Mouse (Mus musculus): ENCODE results near the gene Psmd2. TPM values are rescaled to one million over a fixed set of nuclear protein-coding genes. Genes with fewer than 3 reads are reported as not detected.

The Psmd2 gene
- polyA plus RNA-seq, 1 experiment: not detected

DNA sequence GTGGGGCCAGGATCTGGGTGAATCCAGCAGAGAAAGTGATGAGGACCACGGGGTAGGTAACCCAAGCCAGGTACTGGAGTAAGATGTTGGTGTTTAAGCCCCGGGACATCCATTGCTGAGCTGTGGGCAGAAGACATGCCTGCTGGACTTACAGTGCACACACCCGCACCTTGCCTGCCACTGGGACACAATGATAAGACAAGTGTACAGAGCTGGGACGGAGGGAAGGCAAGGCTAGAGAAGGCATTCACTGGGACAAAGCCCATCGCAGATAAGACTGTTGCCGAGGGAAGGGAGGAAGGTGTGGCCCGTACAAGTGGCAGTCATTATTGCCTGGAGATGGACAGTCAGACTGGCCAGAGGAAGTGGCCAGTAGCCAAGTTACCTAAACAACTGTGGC, 61.4 kb downstream of the Psmd2 start:
- WGBS: 85% methylated on average over 7 of the region's 7 CpGs
- no peak for TF ChIP-seq CTCF (IDR thresholded peaks at IDR 0.05; ENCODE audit: insufficient read depth, low read depth, low read length)
- TF ChIP-seq POLR2A (IDR thresholded peaks at IDR 0.05; ENCODE audit: insufficient read depth, low read depth, low read length): no peak
- no peak overlapping the region for H3K4me3 ChIP-seq (ENCODE audit: insufficient read depth, low read depth, low read length)
- peaks cover 24% of the 10 kb centered on the region for H3K4me1 ChIP-seq (ENCODE audit: control insufficient read depth, insufficient read depth, low read length)
- H3K27ac ChIP-seq (ENCODE audit: insufficient read depth, low read depth, low read length): no peak overlapping the region

Other genes starting within 250 kb of the Psmd2 start
- 577 and 578 TPM in 2 replicates for gene Abcc5, start 225.3 kb upstream of the Psmd2 start, polyA plus RNA-seq (2012; ENCODE audit: insufficient read depth, insufficient read length, low replicate concordance, missing spikeins)
- not detected in 2 replicates for gene Eif2b5, start 152.8 kb upstream of the Psmd2 start, polyA plus RNA-seq (2012; ENCODE audit: insufficient read depth, insufficient read length, low replicate concordance, missing spikeins)
- 115 TPM in 1 of 2 replicates, not detected in the other for gene Dvl3, start 134.7 kb upstream of the Psmd2 start, polyA plus RNA-seq (2012; ENCODE audit: insufficient read depth, insufficient read length, low replicate concordance, missing spikeins)
- 512 and 992 TPM in 2 replicates for gene Ap2m1, start 116.2 kb upstream of the Psmd2 start, polyA plus RNA-seq (2012; ENCODE audit: insufficient read depth, insufficient read length, low replicate concordance, missing spikeins)
- not detected in 2 replicates for gene Abcf3, start 103.1 kb upstream of the Psmd2 start, polyA plus RNA-seq (2012; ENCODE audit: insufficient read depth, insufficient read length, low replicate concordance, missing spikeins)
- gene Vwa5b2, start 62.2 kb upstream of the Psmd2 start, polyA plus RNA-seq (2012; ENCODE audit: insufficient read depth, insufficient read length, low replicate concordance, missing spikeins): not detected in 2 replicates
- gene Eef1akmt4, start 40.1 kb upstream of the Psmd2 start, polyA plus RNA-seq (2012; ENCODE audit: insufficient read depth, insufficient read length, low replicate concordance, missing spikeins): not detected in 2 replicates
- gene Gm49333, start 40.0 kb upstream of the Psmd2 start, polyA plus RNA-seq (2012; ENCODE audit: insufficient read depth, insufficient read length, low replicate concordance, missing spikeins): not detected in 2 replicates
- gene Alg3, start 39.9 kb upstream of the Psmd2 start, polyA plus RNA-seq (2012; ENCODE audit: insufficient read depth, insufficient read length, low replicate concordance, missing spikeins): not detected in 2 replicates
- gene Camk2n2, start 30.4 kb upstream of the Psmd2 start, polyA plus RNA-seq (2012; ENCODE audit: insufficient read depth, insufficient read length, low replicate concordance, missing spikeins): not detected in 2 replicates
- not detected in 2 replicates for gene Ece2, start 21.8 kb upstream of the Psmd2 start, polyA plus RNA-seq (2012; ENCODE audit: insufficient read depth, insufficient read length, low replicate concordance, missing spikeins)
- 96.5 and 986 TPM in 2 replicates for gene Eif4g1, start 16.7 kb downstream of the Psmd2 start, polyA plus RNA-seq (2012; ENCODE audit: insufficient read depth, insufficient read length, low replicate concordance, missing spikeins)
- not detected in 2 replicates for gene Fam131a, start 41.6 kb downstream of the Psmd2 start, polyA plus RNA-seq (2012; ENCODE audit: insufficient read depth, insufficient read length, low replicate concordance, missing spikeins)
- not detected in 2 replicates for gene Polr2h, start 66.0 kb downstream of the Psmd2 start, polyA plus RNA-seq (2012; ENCODE audit: insufficient read depth, insufficient read length, low replicate concordance, missing spikeins)
- gene Clcn2, start 66.1 kb downstream of the Psmd2 start, polyA plus RNA-seq (2012; ENCODE audit: insufficient read depth, insufficient read length, low replicate concordance, missing spikeins): not detected in 2 replicates
- not detected in 2 replicates for gene Chrd, start 81.5 kb downstream of the Psmd2 start, polyA plus RNA-seq (2012; ENCODE audit: insufficient read depth, insufficient read length, low replicate concordance, missing spikeins)
- not detected in 2 replicates for gene Thpo, start 82.9 kb downstream of the Psmd2 start, polyA plus RNA-seq (2012; ENCODE audit: insufficient read depth, insufficient read length, low replicate concordance, missing spikeins)

Data from olfactory bulb, adult 2 months (tissue).